Mouse (Mus musculus) liver, embryonic 14.5 days (tissue): ENCODE data around the gene Tifa.

Experiments
- CTCF ChIP-seq: IDR thresholded peaks from 2 replicates; pipeline ENCODE4 v1.5.1; 2016; ENCODE audit warnings: antibody characterized with exemption, low read depth, control low read depth
- EP300 ChIP-seq: IDR thresholded peaks from 2 replicates; pipeline ENCODE4 v1.6.1; 2016; ENCODE audit warnings: antibody characterized with exemption, low read depth

- TF ChIP-seq CTCF: no peak
- no peak for TF ChIP-seq EP300
Measured at GRCm38 (mm10) chr3:127868880-127869279, 79.3 kb downstream of the Tifa start.
